Mouse (Mus musculus): Measurements from ENCODE around the gene Arhgap15. TPM values are rescaled to one million over a fixed set of nuclear protein-coding genes. Genes with fewer than 3 reads are reported as not detected.

The Arhgap15 gene
- total RNA-seq, 2 experiments from 2014 or later = 21.8 to 29.8 TPM

- peak; percentile 91 for ATAC-seq (replicated peaks; ENCODE audit: low FRiP score, low TSS enrichment, poor library complexity, severe bottlenecking)
Measured at GRCm38 (mm10) chr2:44313573-44313972, 564.9 kb downstream of the Arhgap15 start.

- no peak for ATAC-seq (replicated peaks; ENCODE audit: low FRiP score, low TSS enrichment, poor library complexity, severe bottlenecking)
Measured at GRCm38 (mm10) chr2:44318436-44318835, 569.8 kb downstream of the Arhgap15 start.

- ATAC-seq (replicated peaks; ENCODE audit: low FRiP score, low TSS enrichment, poor library complexity, severe bottlenecking) = no peak
Measured at GRCm38 (mm10) chr2:44319479-44319878, 570.9 kb downstream of the Arhgap15 start.

DNA sequence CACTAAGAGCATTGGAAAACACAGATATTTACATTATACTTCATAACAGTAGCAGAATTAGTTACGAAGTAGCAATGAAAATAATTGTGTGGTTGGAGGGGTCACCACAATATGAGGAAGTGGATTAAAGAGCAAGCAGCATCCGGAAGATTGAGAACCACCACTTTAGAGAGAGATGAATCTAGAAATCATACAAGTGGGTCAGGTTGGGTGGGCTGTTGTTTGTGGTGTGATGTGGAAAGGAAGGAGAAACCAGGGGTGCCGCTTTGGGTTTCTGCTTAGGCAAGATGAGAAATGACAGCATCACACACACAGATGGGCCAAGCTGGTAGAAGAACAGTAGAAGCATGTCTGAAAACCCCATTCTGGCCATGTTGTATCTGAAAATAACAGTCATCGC, 575.2 kb downstream of the Arhgap15 start:
- peak; percentile 37; the same call in 1 of the 2 replicates for ATAC-seq (replicated peaks; ENCODE audit: low FRiP score, low TSS enrichment, poor library complexity, severe bottlenecking)

DNA sequence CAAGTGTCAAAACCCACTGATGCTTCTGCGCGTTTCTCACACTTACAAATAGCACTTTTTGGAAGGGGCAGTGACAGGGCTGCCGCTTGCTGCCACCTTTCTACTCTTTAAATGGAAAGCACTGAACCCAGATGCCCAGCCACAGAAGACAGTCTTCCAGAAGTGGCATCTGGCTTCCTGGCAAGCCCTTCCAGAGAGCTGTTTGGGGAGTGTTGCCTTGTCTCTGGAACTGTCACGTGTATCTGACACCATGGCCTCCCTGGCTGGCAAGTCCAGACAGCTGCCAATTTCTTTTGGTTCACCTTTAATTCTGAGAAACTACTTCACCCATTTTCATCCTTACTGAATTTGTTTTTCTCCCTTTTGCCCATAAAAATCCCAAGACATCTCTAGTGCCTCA, 584.7 kb downstream of the Arhgap15 start:
- no peak for ATAC-seq (replicated peaks; ENCODE audit: low FRiP score, low TSS enrichment, poor library complexity, severe bottlenecking)

DNA sequence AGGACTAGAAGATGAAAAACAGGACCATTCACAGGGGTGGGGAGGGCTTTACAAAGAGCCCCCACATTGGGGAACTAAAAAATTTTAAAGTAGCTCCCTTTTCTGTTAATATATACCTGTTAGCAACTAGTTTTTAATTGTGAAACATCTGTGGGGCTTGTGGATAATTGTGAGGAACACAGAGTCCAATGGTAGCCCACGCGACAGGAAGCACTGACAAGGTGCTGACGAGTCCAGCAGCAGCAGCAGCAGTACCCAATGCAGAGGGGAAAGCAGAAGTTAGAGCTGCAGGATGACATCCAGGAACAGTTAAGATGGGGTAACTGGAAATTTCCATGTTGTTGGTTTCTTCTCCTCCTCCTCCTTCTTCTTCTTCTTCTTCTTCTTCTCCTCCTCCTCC, 585.4 kb downstream of the Arhgap15 start:
- no peak for ATAC-seq (replicated peaks; ENCODE audit: low FRiP score, low TSS enrichment, poor library complexity, severe bottlenecking)

- ATAC-seq (replicated peaks; ENCODE audit: low FRiP score, low TSS enrichment, poor library complexity, severe bottlenecking) = no peak
Measured at GRCm38 (mm10) chr2:44334517-44334916, 585.9 kb downstream of the Arhgap15 start.

- peak; percentile 75 for ATAC-seq (replicated peaks; ENCODE audit: low FRiP score, low TSS enrichment, poor library complexity, severe bottlenecking)
Measured at GRCm38 (mm10) chr2:44336720-44337354, 588.2 kb downstream of the Arhgap15 start.

GRCm38 (mm10) chr2:44338467-44338866, 589.8 kb downstream of the Arhgap15 start:
- no peak for ATAC-seq (replicated peaks; ENCODE audit: low FRiP score, low TSS enrichment, poor library complexity, severe bottlenecking)

DNA sequence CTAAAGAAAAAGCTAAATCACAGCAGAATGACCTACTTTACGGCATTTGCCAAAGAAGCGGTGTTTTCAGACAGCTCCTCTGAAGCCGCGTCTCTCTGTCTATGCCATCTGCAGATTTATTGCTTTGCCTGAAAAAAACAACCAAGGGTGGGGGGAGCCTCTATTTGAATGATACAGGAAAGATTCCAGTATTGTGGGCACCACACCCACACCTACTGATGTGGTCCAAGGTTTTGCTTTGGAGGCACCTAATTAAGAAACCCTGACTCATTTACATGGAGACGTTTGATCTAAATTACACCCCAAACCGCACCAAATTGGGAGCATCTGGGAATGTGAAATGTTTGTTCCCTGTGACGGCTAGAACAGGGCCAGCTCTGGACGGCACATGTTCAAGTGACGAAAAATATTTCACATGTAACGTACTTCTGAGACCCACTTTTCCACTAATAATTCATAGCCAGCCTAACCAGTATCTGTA, 592.5 kb downstream of the Arhgap15 start:
- no peak for ATAC-seq (replicated peaks; ENCODE audit: low FRiP score, low TSS enrichment, poor library complexity, severe bottlenecking)

- no peak for ATAC-seq (replicated peaks; ENCODE audit: low FRiP score, low TSS enrichment, poor library complexity, severe bottlenecking)
Measured at GRCm38 (mm10) chr2:44344861-44345260, 596.2 kb downstream of the Arhgap15 start.

GRCm38 (mm10) chr2:44345325-44345945, 596.8 kb downstream of the Arhgap15 start:
- ATAC-seq (replicated peaks; ENCODE audit: low FRiP score, low TSS enrichment, poor library complexity, severe bottlenecking) = no peak

- no peak for ATAC-seq (replicated peaks; ENCODE audit: low FRiP score, low TSS enrichment, poor library complexity, severe bottlenecking)
Measured at GRCm38 (mm10) chr2:44346184-44346583, 597.6 kb downstream of the Arhgap15 start.

DNA sequence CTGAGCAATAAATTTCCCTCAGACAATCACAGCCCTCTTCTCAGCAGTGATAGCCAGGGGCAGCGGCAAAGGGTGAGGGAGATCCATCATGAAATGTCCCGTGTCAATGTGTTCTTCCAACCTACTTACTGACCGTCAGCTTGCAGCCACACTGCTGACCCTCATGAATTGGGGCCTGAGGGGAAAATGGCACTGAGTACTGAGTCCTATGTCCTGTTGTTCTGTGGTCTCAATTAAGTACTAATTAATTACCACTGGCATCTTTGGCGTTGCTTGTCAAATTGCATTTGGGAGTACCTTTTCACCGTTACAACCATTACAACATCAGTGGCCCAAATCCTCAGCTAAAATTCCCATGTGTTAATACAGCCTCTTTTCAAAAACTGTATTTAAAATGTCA, 599.2 kb downstream of the Arhgap15 start:
- no peak for ATAC-seq (replicated peaks; ENCODE audit: low FRiP score, low TSS enrichment, poor library complexity, severe bottlenecking)

DNA sequence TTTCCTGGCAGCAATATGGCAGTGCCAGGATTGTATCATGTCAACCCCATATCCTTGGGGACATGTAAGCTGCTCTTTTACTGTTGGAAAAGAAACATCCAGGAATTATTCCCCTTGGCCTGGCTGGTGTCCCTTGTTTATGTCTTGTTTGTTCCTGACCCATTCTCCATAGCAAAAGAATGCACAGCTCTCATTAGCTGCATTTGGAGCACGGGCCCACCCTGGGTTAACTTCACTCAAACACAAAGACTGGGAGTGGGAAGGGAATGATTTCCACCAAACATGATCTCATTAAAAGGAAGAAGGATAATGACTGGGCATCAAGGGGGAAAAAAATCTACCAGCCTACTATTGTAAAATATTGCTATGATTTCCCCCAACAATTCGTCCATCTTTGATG, 600.5 kb downstream of the Arhgap15 start:
- no peak for ATAC-seq (replicated peaks; ENCODE audit: low FRiP score, low TSS enrichment, poor library complexity, severe bottlenecking)

DNA sequence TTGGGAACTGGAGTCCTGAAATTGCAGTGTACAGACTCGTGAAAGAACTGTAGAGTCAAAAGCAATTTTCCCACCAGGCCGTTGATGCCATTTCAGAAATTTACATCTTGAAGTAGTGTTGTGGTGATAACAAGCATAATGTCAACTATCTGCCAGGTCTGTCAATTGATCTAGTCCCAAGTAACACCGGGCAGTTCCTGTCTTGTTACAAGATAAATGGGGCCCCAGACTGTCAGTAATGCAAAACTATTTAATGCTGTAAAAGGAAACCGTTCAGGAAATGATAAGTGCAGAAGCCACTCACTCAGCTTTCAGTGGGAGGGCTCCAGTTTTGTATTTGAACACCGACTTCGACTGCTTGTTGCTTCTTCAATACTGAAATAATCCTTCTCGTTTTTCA, 604.3 kb downstream of the Arhgap15 start:
- peak; percentile 50; the same call in 1 of the 2 replicates for ATAC-seq (replicated peaks; ENCODE audit: low FRiP score, low TSS enrichment, poor library complexity, severe bottlenecking)

DNA sequence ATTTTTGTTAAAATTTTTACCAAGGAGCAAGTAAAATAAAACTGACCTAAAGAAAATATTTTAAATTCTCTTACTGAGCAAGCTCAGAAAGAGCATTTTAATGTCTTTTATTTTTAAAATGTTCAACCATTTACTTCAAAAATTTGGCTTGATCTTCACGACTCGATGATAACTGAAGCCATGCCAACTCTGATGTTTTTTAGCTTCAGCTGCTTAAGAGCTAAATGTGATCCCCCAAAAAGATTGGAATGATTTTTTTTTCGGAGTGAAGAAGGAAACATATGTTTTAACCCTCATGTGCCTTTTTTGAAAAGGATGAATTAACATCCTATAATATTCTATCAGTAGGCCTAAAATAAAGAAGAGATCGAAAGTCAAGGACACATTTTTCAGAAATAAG, 605.0 kb downstream of the Arhgap15 start:
- no peak for ATAC-seq (replicated peaks; ENCODE audit: low FRiP score, low TSS enrichment, poor library complexity, severe bottlenecking)

DNA sequence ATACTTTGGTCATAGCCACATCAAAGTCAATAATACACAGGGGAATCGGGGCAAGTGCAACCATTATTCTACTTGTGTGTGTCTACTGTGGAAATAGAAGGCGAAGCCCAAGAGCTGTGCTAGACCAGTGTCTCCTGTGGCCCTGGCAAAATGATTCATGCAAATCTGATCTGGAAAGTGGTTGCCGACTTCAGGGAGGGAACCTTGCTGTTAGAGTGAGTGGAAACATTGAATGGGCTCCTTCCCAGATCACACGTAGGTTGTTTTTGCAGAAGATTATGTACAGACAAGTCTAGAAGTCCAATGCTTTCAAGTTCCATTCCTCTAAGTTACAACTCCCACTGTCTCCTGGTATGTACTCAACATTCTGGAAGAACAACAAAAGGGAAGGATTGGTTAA, 606.2 kb downstream of the Arhgap15 start:
- no peak for ATAC-seq (replicated peaks; ENCODE audit: low FRiP score, low TSS enrichment, poor library complexity, severe bottlenecking)

- no peak for ATAC-seq (replicated peaks; ENCODE audit: low FRiP score, low TSS enrichment, poor library complexity, severe bottlenecking)
Measured at GRCm38 (mm10) chr2:44355316-44355715, 606.7 kb downstream of the Arhgap15 start.

- ATAC-seq (replicated peaks; ENCODE audit: low FRiP score, low TSS enrichment, poor library complexity, severe bottlenecking) = no peak
Measured at GRCm38 (mm10) chr2:44356248-44356886, 607.7 kb downstream of the Arhgap15 start.

GRCm38 (mm10) chr2:44356887-44357251, 608.2 kb downstream of the Arhgap15 start:
- ATAC-seq (replicated peaks; ENCODE audit: low FRiP score, low TSS enrichment, poor library complexity, severe bottlenecking) = no peak
